Mouse (Mus musculus): ENCODE measurements around the gene Sgcg. TPM values are rescaled to one million over a fixed set of nuclear protein-coding genes. Genes with fewer than 3 reads are reported as not detected.

The Sgcg gene
- polyA plus RNA-seq, 1 experiment: not detected

- 82% methylated on average over 3 of the region's 3 CpGs for WGBS
- no peaks in the 10 kb centered on the region for H3K4me1 ChIP-seq (ENCODE audit: control insufficient read depth, insufficient read depth, low read length)
- H3K4me3 ChIP-seq (replicated peaks; ENCODE audit: control insufficient read depth, low read depth, low read length): no peak overlapping the region
- TF ChIP-seq POLR2A (IDR thresholded peaks at IDR 0.05; ENCODE audit: borderline replicate concordance, control insufficient read depth, low read depth, low read length) (no peak), CTCF (IDR thresholded peaks at IDR 0.05; ENCODE audit: control insufficient read depth, insufficient read depth, low read length) (no peak)
- no peak overlapping the region for H3K27ac ChIP-seq (ENCODE audit: control insufficient read depth, insufficient read depth, low read depth, low read length, poor library complexity)
Measured at GRCm38 (mm10) chr14:61246444-61246843, 11.8 kb downstream of the Sgcg start.

- 38% methylated on average over 6 of the region's 6 CpGs for WGBS
- no peaks in the 10 kb centered on the region for H3K4me1 ChIP-seq (ENCODE audit: control insufficient read depth, insufficient read depth, low read length)
- TF ChIP-seq POLR2A (IDR thresholded peaks at IDR 0.05; ENCODE audit: borderline replicate concordance, control insufficient read depth, low read depth, low read length) (no peak), CTCF (IDR thresholded peaks at IDR 0.05; ENCODE audit: control insufficient read depth, insufficient read depth, low read length) (no peak; the same call in 1 of the 2 replicates)
Measured at GRCm38 (mm10) chr14:61242611-61243010, 15.7 kb downstream of the Sgcg start.

GRCm38 (mm10) chr14:61238751-61239150 lies 19.5 kb downstream of the Sgcg start:
- H3K4me3 ChIP-seq (replicated peaks; ENCODE audit: control insufficient read depth, low read depth, low read length): no peak overlapping the region
- no peak overlapping the region for H3K27ac ChIP-seq (ENCODE audit: control insufficient read depth, insufficient read depth, low read depth, low read length, poor library complexity)
- no peaks in the 10 kb centered on the region for H3K4me1 ChIP-seq (ENCODE audit: control insufficient read depth, insufficient read depth, low read length)
- 46% methylated on average over 9 of the region's 9 CpGs for WGBS
- TF ChIP-seq CTCF (IDR thresholded peaks at IDR 0.05; ENCODE audit: control insufficient read depth, insufficient read depth, low read length) (no peak), POLR2A (IDR thresholded peaks at IDR 0.05; ENCODE audit: borderline replicate concordance, control insufficient read depth, low read depth, low read length) (no peak)

More at GRCm38 (mm10) chr14:61242611-61243010, 15.7 kb downstream of the Sgcg start:
- H3K4me3 ChIP-seq (replicated peaks; ENCODE audit: control insufficient read depth, low read depth, low read length): no peak overlapping the region
- no peak overlapping the region for H3K27ac ChIP-seq (ENCODE audit: control insufficient read depth, insufficient read depth, low read depth, low read length, poor library complexity)

GRCm38 (mm10) chr14:61237101-61237654 lies 21.1 kb downstream of the Sgcg start:
- H3K4me3 ChIP-seq (replicated peaks; ENCODE audit: control insufficient read depth, low read depth, low read length): no peak overlapping the region
- WGBS: 45% methylated on average over 4 of the region's 4 CpGs
- no peak for TF ChIP-seq POLR2A (IDR thresholded peaks at IDR 0.05; ENCODE audit: borderline replicate concordance, control insufficient read depth, low read depth, low read length)
- TF ChIP-seq CTCF (IDR thresholded peaks at IDR 0.05; ENCODE audit: control insufficient read depth, insufficient read depth, low read length): no peak

GRCm38 (mm10) chr14:61235846-61236474 lies 22.3 kb downstream of the Sgcg start:
- WGBS: 66% methylated on average over 5 of the region's 5 CpGs
- H3K27ac ChIP-seq (ENCODE audit: control insufficient read depth, insufficient read depth, low read depth, low read length, poor library complexity): no peak overlapping the region
- H3K4me3 ChIP-seq (replicated peaks; ENCODE audit: control insufficient read depth, low read depth, low read length): no peak overlapping the region

More at GRCm38 (mm10) chr14:61237101-61237654, 21.1 kb downstream of the Sgcg start:
- H3K4me1 ChIP-seq (ENCODE audit: control insufficient read depth, insufficient read depth, low read length): no peaks in the 10 kb centered on the region
- H3K27ac ChIP-seq (ENCODE audit: control insufficient read depth, insufficient read depth, low read depth, low read length, poor library complexity): no peak overlapping the region

GRCm38 (mm10) chr14:61232016-61232568 lies 26.2 kb downstream of the Sgcg start:
- H3K4me1 ChIP-seq (ENCODE audit: control insufficient read depth, insufficient read depth, low read length): no peaks in the 10 kb centered on the region
- TF ChIP-seq POLR2A (IDR thresholded peaks at IDR 0.05; ENCODE audit: borderline replicate concordance, control insufficient read depth, low read depth, low read length) (no peak), CTCF (IDR thresholded peaks at IDR 0.05; ENCODE audit: control insufficient read depth, insufficient read depth, low read length) (no peak)
- no peak overlapping the region for H3K4me3 ChIP-seq (replicated peaks; ENCODE audit: control insufficient read depth, low read depth, low read length)
- 85% methylated on average over 13 of the region's 13 CpGs for WGBS
- no peak overlapping the region for H3K27ac ChIP-seq (ENCODE audit: control insufficient read depth, insufficient read depth, low read depth, low read length, poor library complexity)

More at GRCm38 (mm10) chr14:61235846-61236474, 22.3 kb downstream of the Sgcg start:
- no peaks in the 10 kb centered on the region for H3K4me1 ChIP-seq (ENCODE audit: control insufficient read depth, insufficient read depth, low read length)
- TF ChIP-seq POLR2A (IDR thresholded peaks at IDR 0.05; ENCODE audit: borderline replicate concordance, control insufficient read depth, low read depth, low read length) (no peak), CTCF (IDR thresholded peaks at IDR 0.05; ENCODE audit: control insufficient read depth, insufficient read depth, low read length) (no peak)

- TF ChIP-seq POLR2A (IDR thresholded peaks at IDR 0.05; ENCODE audit: borderline replicate concordance, control insufficient read depth, low read depth, low read length): no peak
- no peak overlapping the region for H3K4me3 ChIP-seq (replicated peaks; ENCODE audit: control insufficient read depth, low read depth, low read length)
- 71% methylated on average over 4 of the region's 4 CpGs for WGBS
Measured at GRCm38 (mm10) chr14:61230179-61230578, 28.1 kb downstream of the Sgcg start.

GRCm38 (mm10) chr14:61229763-61230162 lies 28.5 kb downstream of the Sgcg start:
- WGBS: 61% methylated on average over 5 of the region's 5 CpGs
- TF ChIP-seq CTCF (IDR thresholded peaks at IDR 0.05; ENCODE audit: control insufficient read depth, insufficient read depth, low read length) (no peak), POLR2A (IDR thresholded peaks at IDR 0.05; ENCODE audit: borderline replicate concordance, control insufficient read depth, low read depth, low read length) (no peak)
- Histone ChIP-seq H3K4me3 (replicated peaks; ENCODE audit: control insufficient read depth, low read depth, low read length) (no peak overlapping the region), H3K4me1 (ENCODE audit: control insufficient read depth, insufficient read depth, low read length) (no peaks in the 10 kb centered on the region), H3K27ac (ENCODE audit: control insufficient read depth, insufficient read depth, low read depth, low read length, poor library complexity) (no peak overlapping the region)

More at GRCm38 (mm10) chr14:61230179-61230578, 28.1 kb downstream of the Sgcg start:
- H3K4me1 ChIP-seq (ENCODE audit: control insufficient read depth, insufficient read depth, low read length): no peaks in the 10 kb centered on the region
- H3K27ac ChIP-seq (ENCODE audit: control insufficient read depth, insufficient read depth, low read depth, low read length, poor library complexity): no peak overlapping the region

All from bone marrow, adult 2 months (tissue).